Mouse (Mus musculus): Measurements from ENCODE around the gene Ndufb7.

Ndufb7 gene

DNA sequence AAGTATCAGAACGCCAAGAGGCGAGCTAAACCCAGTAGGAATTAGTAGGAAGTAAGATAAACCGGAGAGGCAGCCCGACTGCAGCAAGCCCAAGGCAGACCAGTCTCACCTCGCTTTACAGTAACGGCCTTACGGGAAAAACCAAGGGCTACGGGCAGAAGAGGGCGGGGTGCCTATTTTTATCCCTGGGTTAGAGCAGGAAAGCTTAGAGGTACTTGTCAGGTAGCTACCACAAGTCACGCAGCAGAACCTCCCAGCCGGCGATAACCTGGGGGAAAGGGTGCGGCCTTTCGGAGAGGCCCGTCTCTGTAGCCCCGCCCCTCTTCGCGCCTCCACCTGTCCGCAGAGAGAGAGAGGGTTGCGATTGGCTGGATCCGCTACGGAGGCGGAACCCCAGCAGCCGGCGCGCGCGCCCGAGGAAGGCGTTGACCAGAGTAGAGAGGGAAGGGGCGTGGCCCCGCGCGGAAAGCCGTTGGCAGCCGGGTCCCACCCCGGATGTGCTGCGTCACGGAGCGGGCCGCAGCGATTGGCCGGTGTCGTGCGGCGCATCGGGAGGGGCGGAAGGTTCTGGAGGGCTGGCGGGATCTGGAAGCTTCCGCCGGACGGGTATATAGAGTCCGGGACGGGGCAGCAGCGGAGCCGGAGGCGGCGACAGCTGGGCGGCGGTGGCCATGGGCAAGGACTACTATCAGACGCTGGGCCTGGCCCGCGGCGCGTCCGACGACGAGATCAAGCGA, 41.4 kb downstream of the Ndufb7 start, which contains the start of the genes Tecr and Dnajb1:
Tecr (minus strand) TSS at position 311 of the 737 bp plus-strand sequence.
Dnajb1 (plus strand) TSS at position 533 of the 737 bp plus-strand sequence.
- peak; percentile 95 for DNase-seq (ENCODE audit: low read depth)

DNA sequence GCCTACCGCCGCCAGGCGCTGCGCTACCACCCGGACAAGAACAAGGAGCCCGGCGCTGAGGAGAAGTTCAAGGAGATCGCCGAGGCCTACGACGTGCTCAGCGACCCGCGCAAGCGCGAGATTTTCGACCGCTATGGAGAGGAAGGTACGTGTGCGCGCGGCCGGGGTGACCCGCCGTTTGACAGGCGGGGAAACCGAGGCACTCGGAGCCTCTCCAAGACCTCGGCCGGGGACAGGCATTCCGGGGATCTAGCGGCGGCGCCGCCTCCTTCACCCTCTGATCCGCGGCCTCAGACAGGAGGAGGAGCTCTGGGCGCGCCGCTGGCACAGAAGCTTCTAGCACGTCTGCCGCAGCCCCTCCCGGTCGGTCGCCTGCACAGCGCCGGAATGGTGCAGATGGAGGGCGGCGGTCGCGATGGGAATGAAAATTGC, 41.9 kb downstream of the Ndufb7 start:
- no peak for DNase-seq (ENCODE audit: low read depth)

GRCm38 (mm10) chr8:83609086-83609485, 42.6 kb downstream of the Ndufb7 start:
- no peak for DNase-seq (ENCODE audit: low read depth)

DNA sequence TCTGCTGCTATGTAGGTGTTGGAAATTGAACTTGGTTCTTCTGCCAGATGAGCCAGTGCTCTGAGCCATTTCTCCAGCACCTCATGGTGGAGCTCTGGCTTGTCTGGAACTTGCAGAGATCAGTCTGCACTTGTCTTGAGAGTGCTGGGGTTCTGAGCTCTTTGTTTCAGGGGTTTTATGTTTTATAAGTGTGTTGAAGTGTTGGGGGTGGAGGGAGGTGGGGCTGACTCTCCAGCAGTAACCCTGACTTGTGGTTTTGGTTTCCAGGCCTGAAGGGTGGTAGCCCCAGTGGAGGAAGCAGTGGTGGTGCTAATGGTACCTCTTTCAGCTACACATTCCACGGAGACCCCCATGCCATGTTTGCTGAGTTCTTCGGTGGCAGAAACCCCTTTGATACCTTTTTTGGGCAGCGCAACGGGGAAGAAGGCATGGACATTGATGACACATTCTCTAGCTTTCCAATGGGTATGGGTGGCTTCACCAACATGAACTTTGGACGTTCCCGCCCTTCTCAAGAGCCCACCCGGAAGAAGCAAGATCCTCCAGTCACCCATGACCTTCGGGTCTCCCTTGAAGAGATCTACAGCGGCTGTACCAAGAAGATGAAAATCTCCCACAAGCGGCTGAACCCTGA, 43.2 kb downstream of the Ndufb7 start:
- DNase-seq (ENCODE audit: low read depth): no peak

GRCm38 (mm10) chr8:83611921-83612320, 45.5 kb downstream of the Ndufb7 start:
- DNase-seq (ENCODE audit: low read depth): no peak

DNA sequence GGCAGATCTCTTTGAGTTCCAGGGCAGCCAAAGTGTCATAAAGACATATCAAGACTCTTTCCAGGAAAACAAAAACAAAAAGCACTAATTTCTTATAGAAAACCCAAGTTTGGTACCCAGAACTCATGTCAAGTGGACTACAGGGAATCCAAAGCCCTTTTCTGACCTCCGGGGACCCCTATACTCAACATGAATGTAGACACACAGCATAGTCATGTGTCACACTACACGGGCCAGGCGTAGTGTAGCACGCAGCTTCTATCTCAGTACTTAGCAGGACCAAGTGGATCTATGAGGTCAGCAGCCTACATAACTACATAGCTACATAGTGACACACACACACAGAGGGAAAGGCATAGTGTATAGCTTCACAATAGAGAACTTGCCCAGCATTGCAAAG, 47.2 kb downstream of the Ndufb7 start:
- DNase-seq (ENCODE audit: low read depth): no peak

GRCm38 (mm10) chr8:83616625-83617024, 50.2 kb downstream of the Ndufb7 start:
- DNase-seq (ENCODE audit: low read depth): no peak

DNA sequence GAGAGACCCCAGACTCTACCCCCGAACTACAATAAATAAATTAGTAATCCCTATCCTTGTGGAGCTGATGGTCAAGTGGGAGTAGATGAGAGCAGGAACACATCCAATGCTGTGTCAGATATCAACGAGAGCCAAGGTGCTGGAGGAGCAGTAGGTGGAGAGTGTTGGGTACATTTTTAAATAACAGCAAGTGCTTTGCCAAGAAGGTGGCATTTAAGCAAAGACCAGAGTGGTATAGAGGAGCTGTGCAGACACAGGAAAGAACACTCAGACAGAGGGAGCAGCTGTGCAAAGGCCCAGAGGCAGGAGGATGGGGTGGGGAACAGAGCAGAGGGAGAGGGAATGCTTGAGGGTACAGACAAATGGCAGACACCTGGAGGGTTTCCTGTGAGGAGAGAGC, 50.6 kb downstream of the Ndufb7 start:
- no peak for DNase-seq (ENCODE audit: low read depth)

- DNase-seq (ENCODE audit: low read depth): no peak
These were observed 52.1 kb downstream of the Ndufb7 start for GRCm38 (mm10) chr8:83618566-83618965.

GRCm38 (mm10) chr8:83619568-83620285, 53.3 kb downstream of the Ndufb7 start:
- DNase-seq (ENCODE audit: low read depth): no peak

Measured in fibroblast of lung, adult 2 months (primary cell).